ENCODE assay signal across 22 mouse cellular contexts in the genomic region with DNA sequence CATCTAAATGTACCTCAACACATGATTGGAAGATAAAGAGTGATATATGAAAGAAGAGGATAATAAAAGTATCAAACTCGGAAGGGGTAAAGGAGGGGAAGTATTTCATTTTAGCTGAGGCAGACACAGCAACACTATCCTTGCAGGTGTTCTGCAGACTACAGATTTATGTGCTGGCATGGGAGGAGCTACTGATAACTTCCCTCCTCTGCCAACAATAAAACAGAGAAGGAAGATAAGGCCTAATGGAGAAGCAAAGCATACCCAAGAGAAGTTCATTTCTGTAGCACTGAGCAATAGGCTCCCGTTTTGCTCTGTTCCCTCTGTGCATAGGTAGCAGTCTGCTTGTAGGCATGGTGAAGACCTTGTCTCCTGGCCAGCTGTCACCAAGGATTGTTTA. TPM values are rescaled to one million over a fixed set of nuclear protein-coding genes. Genes with fewer than 3 reads are reported as not detected.
A peak's percentile ranks its signal among the peaks of the same experiment; 100 is the strongest.
DNase-seq lines count a peak whose midpoint lies in the region; ATAC-seq lines count a peak whose summit lies in the region.
"Had no signal": no experiment of that assay in that cellular context is flagged by ENCODE, and none has a peak within 500 bp of the region (broad histone marks: within the 10 kb centered on the region; RNA-seq: fewer than 3 reads in every experiment).

No protein-coding gene starts in this region.

- ATAC-seq in midbrain, embryonic 11.5 days (ENCODE audit: low FRiP score) = no peak
- no peak for ATAC-seq in midbrain, embryonic 16.5 days
- ATAC-seq in intestine, embryonic 15.5 days = peak; percentile 79
- peak; percentile 77 for ATAC-seq in megakaryocyte-erythroid progenitor cell, adult 5-6 weeks (replicated peaks; ENCODE audit: low FRiP score, low TSS enrichment, poor library complexity, severe bottlenecking)
- ATAC-seq: forebrain, embryonic 13.5 days; forebrain, postnatal 0 days had no signal

- no peaks in the 10 kb centered on the region for H3K36me3 ChIP-seq in midbrain, embryonic 11.5 days (ENCODE audit: control insufficient read depth, insufficient read depth, low read length)
- no peaks in the 10 kb centered on the region for H3K36me3 ChIP-seq in midbrain, embryonic 16.5 days (ENCODE audit: control insufficient read depth, insufficient read depth, low read length)
- no peaks in the 10 kb centered on the region for H3K36me3 ChIP-seq in intestine, embryonic 15.5 days
- H3K36me3 ChIP-seq: embryonic facial prominence, embryonic 10.5 days; heart, embryonic 13.5 days; hindbrain, embryonic 12.5 days had no signal

- H3K27ac ChIP-seq in midbrain, embryonic 11.5 days (ENCODE audit: low read depth, low read length) = no peak overlapping the region
- no peak overlapping the region for H3K27ac ChIP-seq in midbrain, embryonic 16.5 days (ENCODE audit: low read length)
- H3K27ac ChIP-seq in intestine, embryonic 15.5 days = peak overlapping the region; percentile 78
- H3K27ac ChIP-seq: embryonic facial prominence, embryonic 10.5 days; forebrain, embryonic 13.5 days; heart, embryonic 13.5 days; hindbrain, embryonic 12.5 days had no signal

- no peak overlapping the region for H3K4me2 ChIP-seq in midbrain, embryonic 11.5 days
- no peak overlapping the region for H3K4me2 ChIP-seq in midbrain, embryonic 16.5 days (ENCODE audit: low read length)
- H3K4me2 ChIP-seq in intestine, embryonic 15.5 days (replicated peaks) = no peak overlapping the region
- H3K4me2 ChIP-seq: forebrain, embryonic 13.5 days; heart, embryonic 13.5 days; hindbrain, embryonic 12.5 days had no signal

- no peak overlapping the region for H3K9ac ChIP-seq in midbrain, embryonic 11.5 days (ENCODE audit: low read length)
- H3K9ac ChIP-seq in midbrain, embryonic 16.5 days (ENCODE audit: low read depth, low read length) = no peak overlapping the region
- no peak overlapping the region for H3K9ac ChIP-seq in intestine, embryonic 15.5 days
- H3K9ac ChIP-seq: forebrain, embryonic 13.5 days; forebrain, postnatal 0 days; heart, embryonic 13.5 days; hindbrain, embryonic 12.5 days had no signal

- H3K4me3 ChIP-seq in midbrain, embryonic 11.5 days (ENCODE audit: low read depth, low read length) = no peak overlapping the region
- H3K4me3 ChIP-seq in midbrain, embryonic 16.5 days (ENCODE audit: low read depth, low read length) = no peak overlapping the region
- H3K4me3 ChIP-seq in intestine, embryonic 15.5 days (replicated peaks) = no peak overlapping the region
- H3K4me3 ChIP-seq: embryonic facial prominence, embryonic 10.5 days; forebrain, embryonic 13.5 days; heart, embryonic 13.5 days; hindbrain, embryonic 12.5 days had no signal

- 82% methylated on average over 2 of the region's 2 CpGs for WGBS in midbrain, embryonic 11.5 days
- WGBS in midbrain, embryonic 16.5 days = 83% methylated on average over 2 of the region's 2 CpGs
- 47% methylated on average over 2 of the region's 2 CpGs for WGBS in intestine, embryonic 15.5 days

- peak; percentile 17 for DNase-seq in midbrain, embryonic 11.5 days (ENCODE audit: low spot score, missing footprints)
- no peak for DNase-seq in left cerebral cortex, adult 9 months (ENCODE audit: low spot score in 2 of 2)
- DNase-seq in right cerebral cortex, postnatal 4 days = no peak
- DNase-seq: adrenal gland, adult 2 months; adrenal gland, postnatal 36 days; cerebellum, adult 2 months; cerebellum, postnatal 10 days; forebrain, postnatal 0 days; gastrocnemius, postnatal 25 days; heart, postnatal 4 days had no signal

- no peaks in the 10 kb centered on the region for H3K9me3 ChIP-seq in midbrain, embryonic 11.5 days (ENCODE audit: control insufficient read depth, low read length)
- no peaks in the 10 kb centered on the region for H3K9me3 ChIP-seq in midbrain, embryonic 16.5 days (replicated peaks; ENCODE audit: control insufficient read depth, low read length, poor library complexity, severe bottlenecking)
- no peaks in the 10 kb centered on the region for H3K9me3 ChIP-seq in intestine, embryonic 15.5 days
- H3K9me3 ChIP-seq: embryonic facial prominence, embryonic 10.5 days; forebrain, embryonic 13.5 days; heart, embryonic 13.5 days; hindbrain, embryonic 12.5 days had no signal

- no peaks in the 10 kb centered on the region for H3K4me1 ChIP-seq in midbrain, embryonic 11.5 days (ENCODE audit: control insufficient read depth, insufficient read depth, low read length)
- no peaks in the 10 kb centered on the region for H3K4me1 ChIP-seq in midbrain, embryonic 16.5 days (ENCODE audit: control insufficient read depth, insufficient read depth, low read length)
- H3K4me1 ChIP-seq in intestine, embryonic 15.5 days (replicated peaks) = peaks cover 4% of the 10 kb centered on the region; the same call in 1 of the 2 replicates
- H3K4me1 ChIP-seq: embryonic facial prominence, embryonic 10.5 days; forebrain, embryonic 13.5 days; heart, embryonic 13.5 days; hindbrain, embryonic 12.5 days had no signal

- H3K27me3 ChIP-seq in midbrain, embryonic 11.5 days (ENCODE audit: control insufficient read depth, insufficient read depth, low read length) = no peaks in the 10 kb centered on the region
- no peaks in the 10 kb centered on the region for H3K27me3 ChIP-seq in midbrain, embryonic 16.5 days (ENCODE audit: control insufficient read depth, insufficient read depth, low read depth, low read length)
- no peaks in the 10 kb centered on the region for H3K27me3 ChIP-seq in intestine, embryonic 15.5 days (replicated peaks)
- H3K27me3 ChIP-seq: CH12.LX; forebrain, embryonic 13.5 days; heart, embryonic 13.5 days; hindbrain, embryonic 12.5 days had no signal

RNA-seq across cellular contexts. Expression of gene C4bp, which starts 19.6 kb away (rescaled TPM):
- polyA plus RNA-seq in midbrain, embryonic 11.5 days (2014; fragmentation: Nextera tagmentation; extraction: Ambion mirVana) = 0.04 TPM in 1 of 2 replicates, not detected in the other
- polyA plus RNA-seq in midbrain, embryonic 16.5 days (2015; fragmentation: Nextera tagmentation; extraction: Ambion mirVana) = 0.05 TPM in 1 of 2 replicates, not detected in the other
- 2.4 and 2.6 TPM in 2 replicates for polyA plus RNA-seq in intestine, embryonic 15.5 days (2015; fragmentation: Nextera tagmentation; extraction: Ambion mirVana)
- not detected in 2 replicates for total RNA-seq in megakaryocyte-erythroid progenitor cell, adult 5-6 weeks (2014; fragmentation: Nextera tagmentation)
- not detected in 2 replicates for total RNA-seq in megakaryocyte-erythroid progenitor cell, adult 5-6 weeks (2017)
- total RNA-seq: forebrain, postnatal 0 days; gastrocnemius, postnatal 25 days; granulocyte monocyte progenitor cell, adult 5-6 weeks; heart, postnatal 4 days had no signal
- polyA plus RNA-seq: cerebellum, adult 2 months; embryonic facial prominence, embryonic 10.5 days; embryonic facial prominence, embryonic 14.5 days; forebrain, embryonic 13.5 days; forebrain, postnatal 0 days; heart, embryonic 13.5 days; heart, postnatal 0 days; hindbrain, embryonic 12.5 days had no signal

RNA-seq across cellular contexts. Expression of gene Gm29427, which starts 34.5 kb away (rescaled TPM):
- not detected in 2 replicates for polyA plus RNA-seq in midbrain, embryonic 11.5 days (2014; fragmentation: Nextera tagmentation; extraction: Ambion mirVana)
- not detected in 2 replicates for polyA plus RNA-seq in midbrain, embryonic 16.5 days (2015; fragmentation: Nextera tagmentation; extraction: Ambion mirVana)
- polyA plus RNA-seq in intestine, embryonic 15.5 days (2015; fragmentation: Nextera tagmentation; extraction: Ambion mirVana) = not detected in 2 replicates
- total RNA-seq in megakaryocyte-erythroid progenitor cell, adult 5-6 weeks (2014; fragmentation: Nextera tagmentation) = not detected in 2 replicates
- 0.19 TPM in 1 of 2 replicates, not detected in the other for total RNA-seq in megakaryocyte-erythroid progenitor cell, adult 5-6 weeks (2017)
- total RNA-seq: adrenal gland, adult 2 months; adrenal gland, postnatal 36 days; CH12.LX; gastrocnemius, adult 18-20 months; gastrocnemius, postnatal 25 days; granulocyte monocyte progenitor cell, adult 5-6 weeks; heart, postnatal 4 days had no signal
- polyA plus RNA-seq: adrenal gland, adult 2 months; cerebellum, adult 2 months; embryonic facial prominence, embryonic 10.5 days; embryonic facial prominence, embryonic 14.5 days; forebrain, embryonic 13.5 days; forebrain, postnatal 0 days; heart, embryonic 13.5 days; heart, postnatal 0 days had no signal

RNA-seq across cellular contexts. Expression of gene Yod1, which starts 36.1 kb away (rescaled TPM):
- 11.7 and 13.6 TPM in 2 replicates for polyA plus RNA-seq in midbrain, embryonic 11.5 days (2014; fragmentation: Nextera tagmentation; extraction: Ambion mirVana)
- 15.3 and 17.1 TPM in 2 replicates for polyA plus RNA-seq in midbrain, embryonic 16.5 days (2015; fragmentation: Nextera tagmentation; extraction: Ambion mirVana)
- 10.2 and 10.5 TPM in 2 replicates for polyA plus RNA-seq in intestine, embryonic 15.5 days (2015; fragmentation: Nextera tagmentation; extraction: Ambion mirVana)
- total RNA-seq in megakaryocyte-erythroid progenitor cell, adult 5-6 weeks (2014; fragmentation: Nextera tagmentation) = 14.4 and 15.9 TPM in 2 replicates
- 12.4 and 15.7 TPM in 2 replicates for total RNA-seq in megakaryocyte-erythroid progenitor cell, adult 5-6 weeks (2017)

RNA-seq across cellular contexts. Expression of gene Pfkfb2, which starts 48.0 kb away (rescaled TPM):
- 6.3 and 9.5 TPM in 2 replicates for polyA plus RNA-seq in midbrain, embryonic 11.5 days (2014; fragmentation: Nextera tagmentation; extraction: Ambion mirVana)
- polyA plus RNA-seq in midbrain, embryonic 16.5 days (2015; fragmentation: Nextera tagmentation; extraction: Ambion mirVana) = 24.1 and 26.6 TPM in 2 replicates
- 10.8 and 11.2 TPM in 2 replicates for polyA plus RNA-seq in intestine, embryonic 15.5 days (2015; fragmentation: Nextera tagmentation; extraction: Ambion mirVana)
- 22.6 and 26.7 TPM in 2 replicates for total RNA-seq in megakaryocyte-erythroid progenitor cell, adult 5-6 weeks (2014; fragmentation: Nextera tagmentation)
- total RNA-seq in megakaryocyte-erythroid progenitor cell, adult 5-6 weeks (2017) = 16.0 and 18.3 TPM in 2 replicates

RNA-seq across cellular contexts. Expression of gene AA986860, which starts 50.7 kb away (rescaled TPM):
- 0.29 and 0.37 TPM in 2 replicates for polyA plus RNA-seq in midbrain, embryonic 11.5 days (2014; fragmentation: Nextera tagmentation; extraction: Ambion mirVana)
- 0.09 and 0.38 TPM in 2 replicates for polyA plus RNA-seq in midbrain, embryonic 16.5 days (2015; fragmentation: Nextera tagmentation; extraction: Ambion mirVana)
- polyA plus RNA-seq in intestine, embryonic 15.5 days (2015; fragmentation: Nextera tagmentation; extraction: Ambion mirVana) = 58.1 and 62.2 TPM in 2 replicates
- total RNA-seq in megakaryocyte-erythroid progenitor cell, adult 5-6 weeks (2014; fragmentation: Nextera tagmentation) = 0.66 and 1.5 TPM in 2 replicates
- 0.50 and 0.94 TPM in 2 replicates for total RNA-seq in megakaryocyte-erythroid progenitor cell, adult 5-6 weeks (2017)

Comparison
In these comparisons a context has a peak if more than half of its experiments do, and no peak if none do; other contexts are left out.
1. ATAC-seq: peak in intestine, embryonic 15.5 days (single experiment) and megakaryocyte-erythroid progenitor cell, adult 5-6 weeks (single experiment); none in midbrain, embryonic 11.5 days (single experiment) and midbrain, embryonic 16.5 days (single experiment).